Mouse (Mus musculus) lung, postnatal 0 days (tissue): ENCODE results near the gene Adamts18. TPM values are rescaled to one million over a fixed set of nuclear protein-coding genes. Genes with fewer than 3 reads are reported as not detected.

Experiments used
- ATAC-seq: fragments of 200-750 bp; cut with Nextera tagmentation; 2 replicates; pipeline ENCODE4 v1.8.0; 2017; ENCODE audit warnings: moderate library complexity
- DNase-seq: peaks from one replicate; pipeline ENCODE4 v3.0.0-alpha.2; 2016; ENCODE audit warnings: low spot score
- H3K27ac ChIP-seq: fragments of 300-500 bp; sonication (generic); 2 replicates; pipeline ENCODE4 v1.5.1; 2014; ENCODE audit warnings: antibody characterized with exemption, mild to moderate bottlenecking, low read length, mixed read lengths
- H3K27me3 ChIP-seq: fragments of 300-500 bp; sonication (generic); replicated peaks from 2 replicates; pipeline ENCODE4 v1.6.1; 2014; ENCODE audit warnings: low read length, mixed read lengths; ENCODE audit not compliant: insufficient read depth
- H3K36me3 ChIP-seq: fragments of 300-500 bp; sonication (generic); 2 replicates; pipeline ENCODE4 v1.6.1; 2014; ENCODE audit warnings: low read length, mixed read lengths; ENCODE audit not compliant: insufficient read depth
- H3K4me1 ChIP-seq: fragments of 300-500 bp; sonication (generic); 2 replicates; pipeline ENCODE4 v1.6.1; 2014; ENCODE audit warnings: antibody characterized with exemption, low read depth, low read length, mixed read lengths; ENCODE audit not compliant: insufficient read depth
- H3K4me2 ChIP-seq: fragments of 300-500 bp; sonication (generic); replicated peaks from 2 replicates; pipeline ENCODE4 v1.6.1; 2014; ENCODE audit warnings: low read depth, mild to moderate bottlenecking, low read length, moderate library complexity, mixed read lengths
- H3K4me3 ChIP-seq: fragments of 300-500 bp; sonication (generic); 2 replicates; pipeline ENCODE4 v1.5.1; 2014; ENCODE audit warnings: low read depth, low read length
- H3K9ac ChIP-seq: fragments of 300-500 bp; sonication (generic); replicated peaks from 2 replicates; pipeline ENCODE4 v1.6.1; 2014; ENCODE audit warnings: low read depth, mild to moderate bottlenecking
- H3K9me3 ChIP-seq: fragments of 300-500 bp; sonication (generic); 2 replicates; pipeline ENCODE4 v1.6.1; 2016; ENCODE audit warnings: low read length, mixed read lengths
- CTCF ChIP-seq: IDR thresholded peaks from 2 replicates; pipeline ENCODE4 v1.5.1; 2016; ENCODE audit warnings: antibody characterized with exemption, mild to moderate bottlenecking
- EP300 ChIP-seq: IDR thresholded peaks from 2 replicates; pipeline ENCODE4 v1.6.1; 2016; ENCODE audit warnings: antibody characterized with exemption, mild to moderate bottlenecking, control low read depth
- WGBS: fragments of 180-500 bp; shearing (Covaris S2); extraction: QIAGEN DNeasy Blood & Tissue Kit; methylation state at CpG from one replicate; pipeline ENCODE4 v1.1.7; 2014; 5-methylcytosine and 5-hydroxymethylcytosine counted together
- polyA plus RNA-seq: library from polyadenylated mRNA; unstranded; fragments of >200 nt; fragmentation: Nextera tagmentation; extraction: Ambion mirVana; gene quantifications from 2 replicates; pipeline ENCODE4 v1.2.1, GENCODE M21; 2015

Gene Adamts18
- polyA plus RNA-seq, 1 experiment from 2014 or later = 0.23 TPM

- Histone ChIP-seq H3K4me2 (no peak overlapping the region), H3K36me3 (no peaks in the 10 kb centered on the region), H3K9ac (no peak overlapping the region), H3K4me3 (no peak overlapping the region), H3K9me3 (no peaks in the 10 kb centered on the region), H3K4me1 (no peaks in the 10 kb centered on the region), H3K27me3 (no peaks in the 10 kb centered on the region), H3K27ac (no peak overlapping the region)
- 61% methylated on average over 3 of the region's 3 CpGs for WGBS
- DNase-seq (no peak), ATAC-seq (no peak)
- TF ChIP-seq EP300 (no peak), CTCF (no peak)
These were observed 64.8 kb downstream of the Adamts18 start for GRCm38 (mm10) chr8:113783711-113784110.

GRCm38 (mm10) chr8:113781554-113781953, 67.0 kb downstream of the Adamts18 start:
- TF ChIP-seq CTCF (no peak), EP300 (no peak)
- Histone ChIP-seq H3K36me3 (no peaks in the 10 kb centered on the region), H3K4me2 (no peak overlapping the region), H3K9me3 (no peaks in the 10 kb centered on the region), H3K4me1 (no peaks in the 10 kb centered on the region), H3K27ac (no peak overlapping the region), H3K9ac (no peak overlapping the region), H3K27me3 (no peaks in the 10 kb centered on the region), H3K4me3 (no peak overlapping the region)
- ATAC-seq (no peak), DNase-seq (peak; percentile 5)
- WGBS = 44% methylated on average over 2 of the region's 2 CpGs

- H3K9me3 ChIP-seq = no peaks in the 10 kb centered on the region
- no peak for ATAC-seq
- H3K4me3 ChIP-seq = no peak overlapping the region
- H3K4me2 ChIP-seq = no peak overlapping the region
- no peaks in the 10 kb centered on the region for H3K4me1 ChIP-seq
- TF ChIP-seq CTCF (peak; percentile 34), EP300 (no peak)
- WGBS = 79% methylated on average over 6 of the region's 6 CpGs
- peak; percentile 1 for DNase-seq
- H3K27ac ChIP-seq = no peak overlapping the region
- H3K36me3 ChIP-seq = no peaks in the 10 kb centered on the region
- H3K27me3 ChIP-seq = no peaks in the 10 kb centered on the region
- no peak overlapping the region for H3K9ac ChIP-seq
These were observed 73.2 kb downstream of the Adamts18 start for GRCm38 (mm10) chr8:113775361-113775760.

GRCm38 (mm10) chr8:113768861-113769410, 79.6 kb downstream of the Adamts18 start:
- no peak overlapping the region for H3K27ac ChIP-seq
- 56% methylated on average over 8 of the region's 8 CpGs for WGBS
- ATAC-seq (no peak), DNase-seq (peak; percentile 3)
- H3K27me3 ChIP-seq = no peaks in the 10 kb centered on the region
- no peaks in the 10 kb centered on the region for H3K4me1 ChIP-seq
- no peak overlapping the region for H3K9ac ChIP-seq
- H3K9me3 ChIP-seq = no peaks in the 10 kb centered on the region
- H3K4me2 ChIP-seq = no peak overlapping the region
- TF ChIP-seq CTCF (no peak), EP300 (no peak)
- H3K36me3 ChIP-seq = no peaks in the 10 kb centered on the region
- no peak overlapping the region for H3K4me3 ChIP-seq

GRCm38 (mm10) chr8:113765121-113765520, 83.4 kb downstream of the Adamts18 start:
- WGBS = 84% methylated on average over 4 of the region's 4 CpGs
- ATAC-seq (no peak), DNase-seq (peak; percentile 1)
- Histone ChIP-seq H3K4me2 (no peak overlapping the region), H3K36me3 (no peaks in the 10 kb centered on the region), H3K4me1 (no peaks in the 10 kb centered on the region), H3K9me3 (no peaks in the 10 kb centered on the region), H3K4me3 (no peak overlapping the region), H3K27ac (no peak overlapping the region), H3K9ac (no peak overlapping the region), H3K27me3 (no peaks in the 10 kb centered on the region)
- TF ChIP-seq CTCF (no peak), EP300 (no peak)

- H3K4me3 ChIP-seq = no peak overlapping the region
- H3K4me2 ChIP-seq = no peak overlapping the region
- no peak overlapping the region for H3K27ac ChIP-seq
- H3K9ac ChIP-seq = no peak overlapping the region
- no peak for TF ChIP-seq EP300
- TF ChIP-seq CTCF = no peak
- 45% methylated on average over 10 of the region's 10 CpGs for WGBS
- DNase-seq (no peak), ATAC-seq (no peak)
- no peaks in the 10 kb centered on the region for H3K36me3 ChIP-seq
- no peaks in the 10 kb centered on the region for H3K4me1 ChIP-seq
- H3K27me3 ChIP-seq = no peaks in the 10 kb centered on the region
- no peaks in the 10 kb centered on the region for H3K9me3 ChIP-seq
These were observed 84.8 kb downstream of the Adamts18 start for GRCm38 (mm10) chr8:113763592-113764355.
